Mouse (Mus musculus) B cell, adult 2 months (primary cell): ENCODE measurements around the gene Gngt1.

ENCODE experiments used
- DNase-seq, 2 experiments: peaks; one replicate each; pipeline ENCODE4 v3.0.0; 2022

The Gngt1 gene

DNA sequence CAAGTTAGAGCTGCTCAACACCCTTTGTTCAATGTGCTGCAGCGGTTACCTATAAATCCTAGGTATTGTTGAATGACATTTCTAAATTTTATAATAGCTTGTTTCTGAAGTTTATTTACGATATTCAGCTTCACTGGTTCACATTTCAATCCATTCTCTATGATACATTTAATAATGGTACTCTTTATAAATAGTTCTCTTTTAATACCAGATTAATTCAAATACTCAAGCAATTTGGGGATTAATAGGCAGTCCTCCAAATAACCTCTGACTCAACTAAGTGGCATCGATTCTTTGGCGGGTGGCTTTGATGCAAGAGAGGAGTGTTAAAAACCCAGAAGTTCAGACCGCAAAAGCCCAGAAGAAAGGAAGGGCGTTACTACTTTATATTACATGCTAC lies at the start of gene Gngt1:
Gene Gngt1 (plus strand): TSS at position 301 of the 400 bp plus-strand sequence.
- no peak for DNase-seq

GRCm38 (mm10) chr6:3954969-3955368 lies 38.6 kb upstream of the Gngt1 start:
- no peak for DNase-seq

DNA sequence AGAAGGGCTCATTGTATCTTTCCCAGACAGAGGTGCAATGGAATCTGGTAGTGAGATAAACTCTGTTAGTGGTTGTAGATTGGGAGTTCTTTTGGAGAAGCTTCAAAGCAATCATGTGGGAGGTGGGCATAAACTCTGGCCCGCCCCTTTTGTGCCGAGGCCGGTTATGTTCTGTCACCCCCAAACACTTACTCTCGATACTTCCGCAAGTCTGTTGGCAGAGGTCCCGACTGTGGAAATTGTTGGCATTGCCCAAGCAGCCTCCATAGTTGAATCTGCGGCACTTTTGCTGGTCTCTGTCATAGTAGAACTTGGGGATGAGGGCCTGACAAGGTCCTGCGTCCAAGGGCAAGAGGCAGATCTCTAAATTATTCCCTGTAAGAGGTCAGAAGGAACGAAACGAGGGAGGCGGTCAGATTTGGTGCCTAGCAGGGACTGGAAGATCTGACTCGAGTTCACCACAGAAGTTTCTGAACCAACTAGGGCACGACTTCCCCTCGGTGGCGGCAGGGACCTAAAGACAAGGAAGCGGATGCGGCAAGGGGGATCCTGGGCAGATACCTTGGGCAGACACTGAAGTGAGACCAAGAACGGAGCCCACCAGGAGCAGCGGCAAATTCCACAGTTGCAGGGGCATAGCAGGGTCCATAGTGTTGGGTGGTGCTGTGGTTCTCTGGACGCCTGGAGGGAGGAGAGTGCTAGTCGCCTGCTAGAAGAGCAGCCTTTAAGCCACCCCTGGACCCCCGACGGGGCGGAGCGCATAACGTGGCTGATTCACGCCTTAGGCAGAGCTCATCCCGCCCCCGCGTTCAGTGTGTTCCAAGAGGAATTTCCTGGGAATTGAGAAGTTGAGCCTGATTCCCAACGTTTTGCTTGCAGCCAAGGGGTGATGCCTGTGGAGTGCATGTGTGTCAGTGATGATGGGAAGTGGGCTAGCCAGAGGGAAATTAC lies 25.6 kb upstream of the Gngt1 start:
- no peak for DNase-seq

DNA sequence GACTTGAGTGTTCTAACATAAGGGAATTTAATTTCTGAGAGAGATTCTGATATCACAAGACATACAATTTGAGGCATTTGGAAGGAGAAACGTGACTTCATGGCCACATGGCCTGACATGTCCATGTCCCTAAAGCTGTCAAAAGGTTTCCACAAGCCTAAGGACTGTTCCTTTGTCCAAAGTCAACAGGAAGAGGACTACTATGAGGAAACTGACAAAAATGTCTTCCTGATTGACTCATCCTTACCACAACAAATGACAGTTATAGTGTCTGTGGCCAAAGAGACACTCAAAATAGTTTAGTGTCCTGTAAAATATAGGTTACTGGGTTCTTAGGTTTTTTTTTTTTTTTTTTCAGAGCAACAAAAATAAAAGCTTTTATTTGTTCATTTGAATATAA lies 19.9 kb upstream of the Gngt1 start:
- no peak for DNase-seq

DNA sequence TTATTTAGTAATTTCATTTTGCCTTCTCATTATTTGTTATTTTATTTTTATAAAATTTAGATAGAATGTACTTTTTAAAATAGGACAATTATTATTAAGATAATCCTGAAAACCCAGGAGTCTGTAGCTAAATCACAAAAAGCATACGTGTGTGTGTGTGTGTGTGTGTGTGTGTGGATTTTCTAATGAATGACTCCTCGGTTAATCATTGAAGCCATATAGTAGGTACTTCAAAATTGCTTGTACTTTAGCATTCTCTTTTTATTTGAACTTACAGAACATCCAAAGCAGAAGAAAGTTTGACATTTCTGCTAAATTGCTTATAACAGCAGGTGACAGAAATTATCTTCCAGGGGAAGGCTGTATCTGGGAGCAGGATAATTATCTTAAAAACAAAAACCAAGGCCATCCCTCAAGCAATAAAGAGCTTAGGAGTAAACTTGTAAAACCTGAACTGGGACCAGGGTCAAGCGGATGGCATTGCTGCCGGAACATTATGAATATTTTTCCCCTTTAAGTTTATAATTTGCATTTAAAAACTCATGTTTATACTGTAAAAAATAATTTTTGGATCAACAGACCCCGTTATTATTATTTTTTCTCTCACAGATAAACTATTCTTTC lies 10.8 kb upstream of the Gngt1 start:
- DNase-seq = no peak

- DNase-seq = no peak
Measured at GRCm38 (mm10) chr6:3988750-3989149, 4.8 kb upstream of the Gngt1 start, which contains the start of gene Tfpi2. TSS of gene Tfpi2 (minus strand) at chr6:3988919.

DNA sequence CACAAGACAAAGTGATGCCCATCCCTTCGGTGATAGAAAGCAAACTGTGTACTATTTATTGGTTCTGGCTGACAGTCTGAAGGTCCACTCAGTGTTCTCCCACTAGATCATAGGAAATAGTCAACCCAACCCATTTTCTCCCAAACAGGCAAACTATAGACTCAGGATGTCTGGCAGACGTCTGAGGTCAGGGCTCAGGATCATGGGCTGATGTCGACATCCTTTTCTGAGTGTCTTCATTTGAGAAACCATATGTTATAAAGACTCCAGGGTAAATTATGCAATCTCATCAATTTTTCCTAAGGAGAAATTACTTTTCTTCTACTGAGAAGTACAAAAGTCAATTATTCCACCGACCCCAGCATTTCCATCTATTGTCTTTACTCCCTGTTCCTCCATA lies 4.5 kb downstream of the Gngt1 start:
- no peak for DNase-seq

DNA sequence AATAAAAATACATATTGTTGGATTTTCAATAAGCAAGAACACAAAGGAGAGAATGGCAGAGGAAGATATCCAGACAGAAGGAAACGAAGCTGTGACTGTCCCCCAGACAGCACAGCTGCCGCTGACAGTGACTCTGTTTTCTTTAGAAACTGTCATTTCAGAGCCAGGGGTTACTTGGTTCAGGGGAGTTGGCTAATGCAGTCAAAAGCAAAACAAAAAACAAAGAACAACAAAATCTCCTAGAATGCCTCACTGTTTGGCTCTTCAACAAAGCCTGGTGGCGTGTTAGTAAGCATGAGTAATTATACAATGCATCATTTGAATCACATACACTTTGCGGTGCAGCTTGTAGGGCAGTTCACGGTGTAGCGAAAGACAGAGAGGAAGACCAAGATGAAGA lies 5.7 kb downstream of the Gngt1 start:
- no peak for DNase-seq

GRCm38 (mm10) chr6:4000716-4001115 lies 7.1 kb downstream of the Gngt1 start:
- DNase-seq = no peak

GRCm38 (mm10) chr6:4003445-4003844 lies 9.9 kb downstream of the Gngt1 start:
- DNase-seq = no peak

- no peak for DNase-seq
Measured at GRCm38 (mm10) chr6:4003890-4004306, 10.3 kb downstream of the Gngt1 start, which contains the start of gene Gng11. TSS of gene Gng11 (plus strand) at chr6:4003904.

- DNase-seq = no peak
Measured at GRCm38 (mm10) chr6:4004808-4005207, 11.2 kb downstream of the Gngt1 start.

DNA sequence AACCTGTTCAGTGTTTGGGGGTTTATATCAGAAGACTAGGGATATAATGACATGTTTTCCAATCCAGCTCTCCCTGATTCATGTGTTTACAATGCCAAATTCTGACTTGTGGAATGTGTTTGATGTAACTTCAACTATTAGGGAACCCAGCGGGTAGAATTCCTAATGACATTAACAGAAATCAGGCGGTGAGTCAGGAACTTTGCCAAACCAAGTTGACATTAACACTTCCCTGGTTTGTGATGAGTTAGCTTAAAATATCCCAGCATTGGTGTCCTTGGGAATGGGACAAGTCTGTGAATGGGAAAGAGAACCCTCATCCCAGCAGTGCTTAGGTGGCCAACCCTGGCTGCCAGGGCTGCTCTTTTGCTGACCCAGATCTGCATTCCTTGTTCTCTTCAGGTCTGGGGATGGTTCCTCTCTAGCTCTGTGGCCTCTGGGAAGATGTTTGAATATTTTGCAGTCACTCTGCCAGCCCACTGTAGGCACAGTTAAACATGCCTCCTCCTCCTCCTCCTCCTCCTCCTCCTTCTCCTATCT lies 15.0 kb downstream of the Gngt1 start:
- DNase-seq = no peak

GRCm38 (mm10) chr6:4009548-4009947 lies 16.0 kb downstream of the Gngt1 start:
- no peak for DNase-seq

DNA sequence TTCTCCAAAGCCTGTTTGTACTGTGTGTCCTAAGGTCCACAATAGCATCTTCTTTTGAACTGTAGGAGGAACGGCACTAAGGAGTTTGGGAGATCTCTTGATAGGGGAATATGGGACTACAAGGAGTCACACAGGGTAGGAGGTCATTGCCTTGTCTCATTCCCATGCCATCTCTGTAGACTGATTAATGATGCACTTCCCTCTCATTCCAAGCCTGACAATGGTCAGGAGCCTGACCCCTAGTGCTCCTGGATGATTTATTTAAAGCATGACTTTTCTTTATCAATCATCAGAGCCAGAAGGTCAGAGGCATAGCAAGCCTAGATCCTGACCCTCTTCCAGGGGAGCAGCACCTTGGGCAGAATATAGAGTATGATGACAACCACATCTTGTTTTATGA lies 29.1 kb downstream of the Gngt1 start:
- DNase-seq = no peak

GRCm38 (mm10) chr6:4026367-4026766 lies 32.8 kb downstream of the Gngt1 start:
- no peak for DNase-seq

- DNase-seq = no peak
Measured at GRCm38 (mm10) chr6:4030956-4031355, 37.4 kb downstream of the Gngt1 start.

GRCm38 (mm10) chr6:4041821-4042220 lies 48.2 kb downstream of the Gngt1 start:
- no peak for DNase-seq
